Mouse (Mus musculus) lung, postnatal 4 days (tissue): Measurements from ENCODE around the gene Pex11a.
A peak's percentile ranks its signal among the peaks of the same experiment; 100 is the strongest.

Experiments used
- DNase-seq, 2 experiments: peaks; one replicate each; pipeline ENCODE4 v3.0.0; 2021

Pex11a gene

GRCm38 (mm10) chr7:79736511-79736910, 6.4 kb downstream of the Pex11a start:
- DNase-seq, result no peak

GRCm38 (mm10) chr7:79734563-79734962, 8.4 kb downstream of the Pex11a start:
- DNase-seq, result peak in 1 of 2 experiments; percentile 54

- DNase-seq, result peak; percentile 51
These were observed 10.3 kb downstream of the Pex11a start, which contains the start of gene Plin1 for GRCm38 (mm10) chr7:79732622-79733021. Gene Plin1, minus strand, starts transcription at chr7:79732903.

- DNase-seq, result no peak
These were observed 11.5 kb downstream of the Pex11a start for GRCm38 (mm10) chr7:79731438-79731837.

GRCm38 (mm10) chr7:79729743-79730370, 13.1 kb downstream of the Pex11a start:
- DNase-seq, result peak in 1 of 2 experiments; percentile 37

GRCm38 (mm10) chr7:79729169-79729568, 13.8 kb downstream of the Pex11a start:
- DNase-seq, result peak; percentile 69 to 82

- DNase-seq, result peak; percentile 62 to 76
These were observed 14.7 kb downstream of the Pex11a start for GRCm38 (mm10) chr7:79728219-79728618.

- DNase-seq, result peak; percentile 54 to 68
These were observed 15.8 kb downstream of the Pex11a start for GRCm38 (mm10) chr7:79727091-79727490.

- peak; percentile 63 to 79 for DNase-seq
These were observed 21.4 kb downstream of the Pex11a start for GRCm38 (mm10) chr7:79721386-79721977.

- peak; percentile 89 to 93 for DNase-seq
These were observed 27.5 kb downstream of the Pex11a start, which contains the start of gene Kif7 for GRCm38 (mm10) chr7:79715187-79715981. Gene Kif7, minus strand, starts transcription at chr7:79715720.

- DNase-seq, result no peak
These were observed 32.1 kb downstream of the Pex11a start for GRCm38 (mm10) chr7:79710831-79711230.

GRCm38 (mm10) chr7:79710130-79710607, 32.8 kb downstream of the Pex11a start:
- DNase-seq, result peak; percentile 45 to 61

GRCm38 (mm10) chr7:79705210-79705609, 37.7 kb downstream of the Pex11a start:
- no peak for DNase-seq

GRCm38 (mm10) chr7:79702755-79703154, 40.2 kb downstream of the Pex11a start:
- no peak for DNase-seq

- DNase-seq, result no peak
These were observed 46.4 kb downstream of the Pex11a start for GRCm38 (mm10) chr7:79696495-79696894.
